Mouse (Mus musculus) lung, postnatal 0 days (tissue): ENCODE results near the gene Gm20458.

Source experiments
- CTCF ChIP-seq: IDR thresholded peaks from 2 replicates; pipeline ENCODE4 v1.5.1; 2016; ENCODE audit warnings: antibody characterized with exemption, mild to moderate bottlenecking
- EP300 ChIP-seq: IDR thresholded peaks from 2 replicates; pipeline ENCODE4 v1.6.1; 2016; ENCODE audit warnings: antibody characterized with exemption, mild to moderate bottlenecking, control low read depth

DNA sequence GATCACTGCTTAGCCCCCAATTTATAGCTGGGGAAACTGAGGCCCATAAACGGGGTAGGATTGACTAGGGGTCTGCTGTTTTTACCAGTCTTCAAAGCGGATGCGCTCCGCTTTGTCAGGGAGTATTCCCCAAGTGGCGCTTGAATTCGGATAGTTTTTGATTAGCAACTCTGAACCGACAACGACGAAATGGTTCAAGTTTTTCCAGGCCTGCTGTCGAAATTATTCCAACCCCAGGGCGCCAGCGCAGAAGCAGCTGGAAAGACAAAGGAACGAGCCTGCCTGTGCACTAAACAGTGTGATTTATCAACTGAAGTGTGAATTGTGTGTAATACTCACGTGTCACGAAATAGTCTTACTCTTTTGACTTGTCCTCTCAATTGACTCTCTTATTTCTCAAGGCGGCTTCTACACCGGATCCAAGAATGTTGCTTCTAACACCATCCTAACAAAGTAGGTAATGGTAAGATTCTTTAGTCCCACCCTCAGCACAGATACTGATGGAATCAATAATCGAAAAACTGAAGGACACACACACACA lies 17.2 kb upstream of the Gm20458 start, which contains the start of gene Sdc4:
- no peak for TF ChIP-seq CTCF
- TF ChIP-seq EP300, result no peak
